Mouse (Mus musculus): ENCODE data around the gene H3f3b.

H3f3b gene

DNA sequence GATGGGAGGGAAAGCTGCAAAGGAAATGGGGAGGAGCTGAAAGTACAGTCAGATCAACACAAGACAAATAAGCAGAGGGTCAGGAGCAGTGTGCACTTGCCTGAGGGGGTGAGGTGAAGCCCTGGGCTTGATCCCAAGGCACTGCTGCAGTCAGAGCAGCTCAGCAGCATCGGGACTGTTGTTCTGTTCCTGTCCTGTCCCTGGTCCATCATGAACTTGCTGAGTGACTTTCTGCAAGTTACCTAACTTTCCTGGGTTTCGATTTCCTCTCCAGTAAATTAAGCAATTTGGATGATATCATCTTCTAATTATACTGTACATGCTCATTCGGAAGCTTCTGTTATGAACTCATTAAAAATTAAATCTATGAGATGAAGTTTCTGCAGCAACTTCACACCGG is at the start of gene H3f3b:
TSS of gene H3f3b (minus strand) at position 207 of the 400 bp plus-strand sequence.
- DNase-seq, result no peak

GRCm38 (mm10) chr11:116076836-116077235 is 49.1 kb upstream of the H3f3b start:
- DNase-seq, result no peak

DNA sequence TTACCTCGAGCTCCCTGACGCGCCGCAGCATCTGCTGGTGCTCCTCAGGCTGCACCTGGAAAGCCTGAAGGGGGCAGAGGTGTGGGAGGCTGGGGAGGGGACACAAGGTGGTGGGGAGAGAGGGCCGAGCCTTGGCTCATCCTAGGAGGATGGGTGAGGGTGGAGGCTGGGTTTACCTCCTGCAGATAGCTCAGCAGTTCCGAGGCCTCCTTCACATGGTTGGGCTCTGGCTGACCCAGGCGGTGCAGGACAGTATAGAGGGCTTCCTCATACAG is 48.4 kb upstream of the H3f3b start:
- no peak for DNase-seq

GRCm38 (mm10) chr11:116075539-116076265 is 47.9 kb upstream of the H3f3b start:
- DNase-seq, result no peak

GRCm38 (mm10) chr11:116074436-116074991 is 46.8 kb upstream of the H3f3b start:
- DNase-seq, result no peak

GRCm38 (mm10) chr11:116072608-116073007 is 44.8 kb upstream of the H3f3b start:
- DNase-seq, result no peak

- DNase-seq, result no peak
Observed at GRCm38 (mm10) chr11:116071510-116071909, 43.7 kb upstream of the H3f3b start.

- no peak for DNase-seq
Observed at GRCm38 (mm10) chr11:116065345-116065744, 37.6 kb upstream of the H3f3b start.

- no peak for DNase-seq
Observed at GRCm38 (mm10) chr11:116064187-116064867, 36.6 kb upstream of the H3f3b start.

GRCm38 (mm10) chr11:116063562-116063961 is 35.8 kb upstream of the H3f3b start:
- DNase-seq, result no peak

- no peak for DNase-seq
Observed at GRCm38 (mm10) chr11:116062521-116062920, 34.8 kb upstream of the H3f3b start.

GRCm38 (mm10) chr11:116061641-116062415 is 34.1 kb upstream of the H3f3b start:
- DNase-seq, result no peak

- no peak for DNase-seq
Observed at GRCm38 (mm10) chr11:116060596-116060995, 32.8 kb upstream of the H3f3b start.

- DNase-seq, result no peak
Observed at GRCm38 (mm10) chr11:116059691-116060025, 31.9 kb upstream of the H3f3b start.

- DNase-seq, result no peak
Observed at GRCm38 (mm10) chr11:116058868-116059690, 31.3 kb upstream of the H3f3b start.

DNA sequence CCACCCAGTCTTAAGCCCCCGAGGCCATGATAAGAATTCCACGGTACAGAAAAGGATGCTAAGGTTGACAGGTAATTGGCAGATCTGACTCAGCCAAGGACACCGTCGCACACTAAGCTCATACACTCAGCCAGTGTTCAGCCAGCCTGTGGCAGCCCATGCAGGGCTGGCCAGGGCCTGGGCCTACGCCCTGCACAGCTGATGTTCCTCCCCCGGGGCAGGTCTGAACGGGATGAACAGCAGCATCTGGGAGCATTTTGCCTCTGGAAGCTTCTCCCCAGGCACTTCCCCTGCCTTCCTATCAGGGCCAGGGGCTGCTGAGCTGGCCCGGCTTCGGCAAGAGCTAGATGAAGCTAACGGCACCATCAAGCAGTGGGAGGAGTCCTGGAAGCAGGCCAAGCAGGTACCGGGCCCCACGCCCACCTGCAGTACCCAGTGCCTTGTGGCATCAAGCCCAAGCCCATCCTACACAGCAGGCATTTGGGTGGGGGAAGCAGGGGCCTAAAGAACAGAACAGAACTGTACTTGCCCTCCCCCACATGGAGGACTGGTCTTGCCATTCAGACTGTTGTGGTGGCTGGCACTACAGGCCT is 30.4 kb upstream of the H3f3b start:
- DNase-seq, result no peak

DNA sequence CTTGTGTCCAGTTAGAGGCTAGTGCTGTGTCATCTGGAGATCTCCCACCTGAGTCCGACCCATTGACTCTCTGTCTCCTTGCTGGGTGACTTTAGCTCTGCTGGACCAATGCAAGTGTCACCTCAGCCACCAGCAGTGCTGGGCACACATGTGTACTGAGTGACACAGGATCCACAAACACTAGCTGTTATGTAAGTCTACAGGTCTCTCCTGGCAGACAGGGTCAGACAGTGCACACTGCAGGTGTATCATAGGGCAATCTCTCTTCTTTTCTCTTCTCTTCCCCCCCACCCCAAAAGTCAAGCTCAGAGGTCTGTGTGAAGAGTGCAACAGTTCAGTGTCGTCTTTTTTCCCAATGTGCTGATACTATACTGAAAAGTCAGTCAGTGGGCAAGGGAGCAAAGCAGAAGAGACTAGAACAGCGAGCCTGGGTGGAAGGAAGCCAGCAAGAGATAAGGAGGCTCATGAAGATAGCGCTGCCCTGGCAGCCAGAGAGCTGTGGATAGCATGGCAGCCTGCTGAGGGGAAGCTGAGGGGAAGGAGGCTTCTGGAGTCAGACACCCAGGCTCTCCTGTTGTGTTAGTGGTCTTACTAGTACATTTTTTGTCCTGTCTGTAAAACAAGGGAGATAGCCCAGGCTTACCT is 29.6 kb upstream of the H3f3b start:
- DNase-seq, result no peak

DNA sequence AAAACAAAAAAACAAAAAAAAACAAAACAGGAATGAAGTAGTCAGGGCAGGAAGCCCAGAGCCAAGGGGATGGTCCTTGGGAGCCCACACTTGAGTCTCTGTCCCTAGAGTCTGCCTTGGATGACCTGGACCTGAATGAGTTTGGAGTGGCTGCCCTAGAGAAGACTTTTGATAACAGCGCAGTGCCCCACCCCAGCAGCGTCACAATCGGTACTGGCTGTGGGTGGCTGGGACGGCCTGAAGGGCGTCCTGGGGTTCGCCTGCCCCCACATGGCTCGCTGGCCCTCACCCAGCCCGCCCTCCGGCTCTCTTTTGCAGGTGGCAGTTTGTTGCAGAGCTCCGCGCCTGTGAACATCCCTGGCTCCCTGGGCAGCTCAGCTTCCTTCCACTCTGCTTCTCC is 28.1 kb upstream of the H3f3b start:
- DNase-seq, result no peak

- DNase-seq, result no peak
Observed at GRCm38 (mm10) chr11:116053510-116054229, 25.9 kb upstream of the H3f3b start.

- DNase-seq, result no peak
Observed at GRCm38 (mm10) chr11:116050196-116050595, 22.4 kb upstream of the H3f3b start.

DNA sequence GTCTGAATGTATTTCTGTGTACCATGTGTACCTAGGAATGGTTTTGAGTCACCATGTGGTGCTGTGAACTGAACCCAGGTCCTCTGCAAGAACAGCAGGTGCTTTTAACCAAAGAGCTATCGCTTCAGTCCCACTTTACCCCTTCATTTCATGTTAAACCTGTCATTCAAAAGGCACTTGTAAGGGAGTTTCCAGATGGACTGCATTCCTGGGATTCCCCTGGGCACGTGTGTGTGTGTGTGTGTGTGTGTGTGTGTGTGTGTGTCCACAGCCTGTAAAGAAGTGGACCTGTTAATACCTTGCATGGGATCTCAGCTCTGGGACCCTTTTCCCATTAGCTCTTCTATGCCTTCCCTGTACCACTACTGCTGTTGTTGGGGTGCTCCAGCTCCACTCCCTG is 21.8 kb upstream of the H3f3b start:
- DNase-seq, result no peak

All from embryo, embryonic 11 days (tissue).